Mouse (Mus musculus): Measurements from ENCODE around the gene Fam45a. TPM values are rescaled to one million over a fixed set of nuclear protein-coding genes. Genes with fewer than 3 reads are reported as not detected.

The Fam45a gene
- total RNA-seq (2023), result 10 to 100 TPM; 18.4 to 26.8 TPM

GRCm38 (mm10) chr19:60811098-60812035 lies at the start of gene Fam45a:
TSS of gene Fam45a (plus strand) at chr19:60811585.

GRCm38 (mm10) chr19:60790551-60791161 lies 20.7 kb upstream of the Fam45a start, which contains the start of gene Eif3a:
TSS of gene Eif3a (minus strand) at chr19:60790658.

GRCm38 (mm10) chr19:60860868-60861700 lies 49.7 kb downstream of the Fam45a start, which contains the start of gene Sfxn4:
TSS of gene Sfxn4 (minus strand) at chr19:60861479.

GRCm38 (mm10) chr19:60874064-60874694 lies 62.8 kb downstream of the Fam45a start, which contains the start of gene Prdx3:
TSS of gene Prdx3 (minus strand) at chr19:60874556.

Other genes starting within 250 kb of the Fam45a start
- 10 to 100 TPM; 32.3 to 37.5 TPM for gene Cacul1, start 230.6 kb upstream of the Fam45a start, total RNA-seq (2023)
- 1 to 10 TPM; 2.6 TPM for gene Nanos1, start 55.6 kb upstream of the Fam45a start, total RNA-seq (2023)
- gene Eif3a, start 20.9 kb upstream of the Fam45a start, total RNA-seq (2023), result 100 to 1,000 TPM in 1 of 2 experiments, 10 to 100 TPM in 1; 100.0 to 103 TPM
- gene Sfxn4, start 49.9 kb downstream of the Fam45a start, total RNA-seq (2023), result under 1 TPM; 0.64 to 0.90 TPM
- gene Prdx3, start 63.0 kb downstream of the Fam45a start, total RNA-seq (2023), result 10 to 100 TPM; 39.0 to 50.1 TPM
- 10 to 100 TPM; 30.2 to 39.9 TPM for gene Grk5, start 78.2 kb downstream of the Fam45a start, total RNA-seq (2023)

All from neutrophil, adult 83 days (primary cell).